In the genomic region with DNA sequence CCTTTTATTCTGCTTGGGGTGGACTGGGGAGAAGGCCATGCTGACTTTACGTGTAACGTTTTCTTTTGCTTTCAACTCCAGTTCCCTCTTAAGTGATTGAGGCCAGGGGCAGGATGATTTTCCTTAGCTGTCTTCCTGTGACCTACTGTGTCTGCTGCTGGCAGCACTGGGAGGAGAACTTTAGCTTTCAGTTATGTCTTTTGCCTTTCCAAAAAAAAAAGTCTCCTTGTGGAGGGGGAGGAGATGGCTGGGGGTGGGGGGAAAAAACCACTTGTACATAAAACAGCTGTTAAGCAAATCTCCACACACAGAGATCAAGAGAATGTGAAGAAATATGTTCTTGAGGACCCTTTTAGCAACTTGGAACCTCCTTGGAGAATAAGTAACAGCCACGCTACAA, we compare ENCODE assay signal across 16 mouse cellular contexts.
DNase-seq lines count a peak whose midpoint lies in the region; ATAC-seq and TF ChIP-seq lines count a peak whose summit lies in the region.
"Had no signal": no experiment of that assay in that cellular context is flagged by ENCODE, and none has a peak within 500 bp of the region (broad histone marks: within the 10 kb centered on the region; RNA-seq: fewer than 3 reads in every experiment).

No protein-coding gene starts in this region.

- no peak for TF ChIP-seq CTCF in liver, adult 2 months (IDR thresholded peaks at IDR 0.05; ENCODE audit: low read depth, low read length)
- no peak for TF ChIP-seq CTCF in liver, postnatal 0 days (IDR thresholded peaks at IDR 0.05; ENCODE audit: low read depth)

- no peaks in the 10 kb centered on the region for H3K79me2 ChIP-seq in liver, adult 2 months (ENCODE audit: control insufficient read depth, insufficient read depth, low read length)

- no peak overlapping the region for H3K4me3 ChIP-seq in heart, embryonic 13.5 days
- no peak overlapping the region for H3K4me3 ChIP-seq in liver, adult 2 months (ENCODE audit: insufficient read depth, low read depth, low read length)
- no peak overlapping the region for H3K4me3 ChIP-seq in liver, postnatal 0 days (ENCODE audit: low read depth, low read length)
- no peak overlapping the region for H3K4me3 ChIP-seq in stomach, embryonic 15.5 days (replicated peaks)
- H3K4me3 ChIP-seq: embryonic facial prominence, embryonic 12.5 days; forebrain, embryonic 10.5 days; liver, embryonic 12.5 days; midbrain, embryonic 15.5 days had no signal

- no peak for TF ChIP-seq EP300 in liver, postnatal 0 days (IDR thresholded peaks at IDR 0.05; ENCODE audit: low read depth)

- peaks cover 47% of the 10 kb centered on the region for H3K4me1 ChIP-seq in heart, embryonic 13.5 days
- H3K4me1 ChIP-seq in liver, adult 2 months (ENCODE audit: control insufficient read depth, insufficient read depth, low read length) = 0 out of 2 replicates have a peak, but pooled peaks cover 3% of the 10 kb centered on the region
- H3K4me1 ChIP-seq in liver, postnatal 0 days (ENCODE audit: insufficient read depth) = no peaks in the 10 kb centered on the region
- peaks cover 8% of the 10 kb centered on the region; the same call in 1 of the 2 replicates for H3K4me1 ChIP-seq in stomach, embryonic 15.5 days
- H3K4me1 ChIP-seq: liver, embryonic 12.5 days had no signal

- peak overlapping the region; percentile 29 for H3K4me2 ChIP-seq in heart, embryonic 13.5 days
- H3K4me2 ChIP-seq in liver, postnatal 0 days (ENCODE audit: low read depth, low read length) = no peak overlapping the region
- H3K4me2 ChIP-seq in stomach, embryonic 15.5 days = no peak overlapping the region
- H3K4me2 ChIP-seq: embryonic facial prominence, embryonic 12.5 days; liver, embryonic 12.5 days; midbrain, embryonic 15.5 days had no signal

- H3K27me3 ChIP-seq in heart, embryonic 13.5 days (replicated peaks) = no peaks in the 10 kb centered on the region
- peaks cover 3% of the 10 kb centered on the region; the same call in 1 of the 2 replicates for H3K27me3 ChIP-seq in liver, adult 2 months (ENCODE audit: control insufficient read depth, insufficient read depth, low read length)
- 0 out of 2 replicates have a peak, but pooled peaks cover 2% of the 10 kb centered on the region for H3K27me3 ChIP-seq in liver, postnatal 0 days (ENCODE audit: insufficient read depth, low read length)
- no peaks in the 10 kb centered on the region for H3K27me3 ChIP-seq in stomach, embryonic 15.5 days (replicated peaks)
- H3K27me3 ChIP-seq: embryonic facial prominence, embryonic 12.5 days; liver, embryonic 12.5 days; midbrain, embryonic 15.5 days had no signal

- TF ChIP-seq POLR2A in liver, adult 2 months (IDR thresholded peaks at IDR 0.05; ENCODE audit: extremely low read depth, insufficient read depth, low read length) = no peak

- intact Hi-C loops in heart, postnatal 10 days (cut with DNase I) = loop anchor here (5.0 kb wide), 1 partner anchor 56 kb away; no protein-coding TSS in a partner anchor

- no peak overlapping the region for H3K9ac ChIP-seq in heart, embryonic 13.5 days
- H3K9ac ChIP-seq in liver, adult 2 months (ENCODE audit: low read depth, low read length) = no peak overlapping the region
- no peak overlapping the region for H3K9ac ChIP-seq in liver, postnatal 0 days (replicated peaks)
- no peak overlapping the region for H3K9ac ChIP-seq in stomach, embryonic 15.5 days
- H3K9ac ChIP-seq: embryonic facial prominence, embryonic 12.5 days; liver, embryonic 12.5 days; midbrain, embryonic 15.5 days had no signal

- H3K27ac ChIP-seq in heart, embryonic 13.5 days (replicated peaks) = 0 out of 2 replicates have a peak overlapping the region, but pooled peaks have one; percentile 40
- H3K27ac ChIP-seq in liver, adult 2 months (replicated peaks; ENCODE audit: insufficient read depth, low read depth, low read length) = 0 out of 2 replicates have a peak overlapping the region, but pooled peaks have one; percentile 27
- H3K27ac ChIP-seq in liver, postnatal 0 days (ENCODE audit: low read depth) = no peak overlapping the region
- peak overlapping the region; percentile 33; the same call in 1 of the 2 replicates for H3K27ac ChIP-seq in stomach, embryonic 15.5 days
- H3K27ac ChIP-seq: embryonic facial prominence, embryonic 12.5 days; forebrain, embryonic 10.5 days; liver, embryonic 12.5 days; midbrain, embryonic 15.5 days had no signal

- WGBS in heart, embryonic 13.5 days = 32% methylated on average over 3 of the region's 3 CpGs
- WGBS in liver, adult 2 months = 68% methylated on average over 3 of the region's 3 CpGs
- WGBS in liver, postnatal 0 days (ENCODE audit: insufficient replicate concordance) = 55% methylated on average over 3 of the region's 3 CpGs
- 35% methylated on average over 3 of the region's 3 CpGs for WGBS in stomach, embryonic 15.5 days

- no peaks in the 10 kb centered on the region for H3K9me3 ChIP-seq in heart, embryonic 13.5 days
- no peaks in the 10 kb centered on the region for H3K9me3 ChIP-seq in liver, postnatal 0 days (ENCODE audit: low read length)
- H3K9me3 ChIP-seq in stomach, embryonic 15.5 days = no peaks in the 10 kb centered on the region
- H3K9me3 ChIP-seq: embryonic facial prominence, embryonic 12.5 days; forebrain, embryonic 10.5 days; liver, embryonic 12.5 days; midbrain, embryonic 15.5 days had no signal

- ATAC-seq in heart, embryonic 13.5 days (ENCODE audit: extremely low read depth, insufficient number of reproducible peaks, low FRiP score, low TSS enrichment) = no peak
- no peak for ATAC-seq in liver, postnatal 0 days
- no peak for ATAC-seq in stomach, embryonic 15.5 days (ENCODE audit: insufficient read depth, low FRiP score, low read depth)
- ATAC-seq: liver, embryonic 12.5 days; midbrain, embryonic 15.5 days had no signal

- no peaks in the 10 kb centered on the region for H3K36me3 ChIP-seq in heart, embryonic 13.5 days
- H3K36me3 ChIP-seq in liver, adult 2 months (ENCODE audit: control insufficient read depth, insufficient read depth, low read length) = no peaks in the 10 kb centered on the region
- no peaks in the 10 kb centered on the region for H3K36me3 ChIP-seq in liver, postnatal 0 days (replicated peaks; ENCODE audit: insufficient read depth, low read length)
- H3K36me3 ChIP-seq in stomach, embryonic 15.5 days = no peaks in the 10 kb centered on the region
- H3K36me3 ChIP-seq: embryonic facial prominence, embryonic 12.5 days; forebrain, embryonic 10.5 days; liver, embryonic 12.5 days; midbrain, embryonic 15.5 days had no signal

- DNase-seq in heart, postnatal 4 days = no peak
- DNase-seq in liver, adult 2 months (ENCODE audit: extremely low read depth, low read depth, low spot score) = no peak
- DNase-seq in liver, postnatal 0 days = no peak
- DNase-seq in heart, postnatal 10 days = peak; percentile 22 to 31
- DNase-seq in c-Kit-positive CD71-positive TER-119-positive erythroid progenitor cells, embryonic 14.5 days (ENCODE audit: low spot score) = no peak
- DNase-seq: cerebellum, adult 11-12 months; cerebellum, postnatal 36 days; left cerebral cortex, postnatal 4 days; spleen, adult 18-20 months; thymus, postnatal 4 days had no signal

Comparison
In these comparisons a context has a peak if more than half of its experiments do, and no peak if none do; other contexts are left out.
1. DNase-seq: peak in heart, postnatal 10 days (2 of 2); none in heart, postnatal 4 days (single experiment), liver, adult 2 months (single experiment), liver, postnatal 0 days (single experiment) and c-Kit-positive CD71-positive TER-119-positive erythroid progenitor cells, embryonic 14.5 days (single experiment).